Mouse (Mus musculus): ENCODE measurements around the gene St6gal1.

- TF ChIP-seq CTCF (conservative IDR thresholded peaks at IDR 0.05; ENCODE audit: low read length) (no peak), NANOG (IDR thresholded peaks at IDR 0.05; ENCODE audit: borderline replicate concordance, low read length) (no peak)
These were observed 28.9 kb upstream of the St6gal1 start for GRCm38 (mm10) chr16:23195618-23196017.
